Mouse (Mus musculus) lung, adult 2 months (tissue): Measurements from ENCODE around the gene Olfr657. TPM values are rescaled to one million over a fixed set of nuclear protein-coding genes. Genes with fewer than 3 reads are reported as not detected.

ENCODE experiments used
- DNase-seq: peaks from one replicate; pipeline ENCODE4 v3.0.0; 2022
- H3K4me1 ChIP-seq: fragments of 200-500 bp; 2 replicates; pipeline ENCODE4 v1.6.1; 2011; ENCODE audit warnings: low read length; ENCODE audit not compliant: control insufficient read depth, insufficient read depth
- H3K4me3 ChIP-seq: fragments of 200-500 bp; replicated peaks from 2 replicates; pipeline ENCODE3; 2011; ENCODE audit warnings: low read depth, mild to moderate bottlenecking, control low read depth, low read length; ENCODE audit errors: extremely low read depth
- CTCF ChIP-seq: fragments of 200-500 bp; IDR thresholded peaks from 2 replicates; pipeline ENCODE4 v1.5.1; 2011; ENCODE audit warnings: mild to moderate bottlenecking, low read length, control low read depth; ENCODE audit not compliant: insufficient read depth
- POLR2A ChIP-seq: fragments of 200-500 bp; IDR thresholded peaks from 2 replicates; pipeline ENCODE4 v1.6.1; 2011; ENCODE audit warnings: low read depth, mild to moderate bottlenecking, control low read depth, low read length, borderline replicate concordance; ENCODE audit errors: extremely low read depth
- WGBS: fragments of 180-500 bp; shearing (Covaris S2); methylation state at CpG from one replicate; pipeline ENCODE4 v1.1.7; 2018; 5-methylcytosine and 5-hydroxymethylcytosine counted together
- polyA plus RNA-seq: library from polyadenylated mRNA; depleted of rRNA; stranded (reverse); fragments of >200 nt; gene quantifications from 2 replicates; pipeline ENCODE4 v1.2.3, GENCODE M21; 2012; rRNA removed

Olfr657 gene
- polyA plus RNA-seq, 1 experiment, result not detected

- Histone ChIP-seq H3K4me1 (no peaks in the 10 kb centered on the region), H3K4me3 (peak within 1 kb of the TSS; percentile 17)
- TF ChIP-seq CTCF (peak; percentile 28; the same call in 1 of the 2 replicates), POLR2A (no peak)
- DNase-seq, result peak; percentile 4
- WGBS, result 22% methylated on average over 20 of the region's 22 CpGs
Measured at GRCm38 (mm10) chr7:104646841-104647482, 22.4 kb downstream of the Olfr657 start, which contains the start of gene Olfr658. TSS of gene Olfr658 (minus strand) at chr7:104647305.

GRCm38 (mm10) chr7:104666453-104666852 lies 41.9 kb downstream of the Olfr657 start, which contains the start of gene Olfr659:
TSS of gene Olfr659 (plus strand) at chr7:104666753.
- Histone ChIP-seq H3K4me1 (no peaks in the 10 kb centered on the region), H3K4me3 (no peak within 1 kb of the TSS)
- WGBS, result 79% methylated on average over 3 of the region's 3 CpGs
- TF ChIP-seq CTCF (no peak), POLR2A (no peak)
- DNase-seq, result no peak

DNA sequence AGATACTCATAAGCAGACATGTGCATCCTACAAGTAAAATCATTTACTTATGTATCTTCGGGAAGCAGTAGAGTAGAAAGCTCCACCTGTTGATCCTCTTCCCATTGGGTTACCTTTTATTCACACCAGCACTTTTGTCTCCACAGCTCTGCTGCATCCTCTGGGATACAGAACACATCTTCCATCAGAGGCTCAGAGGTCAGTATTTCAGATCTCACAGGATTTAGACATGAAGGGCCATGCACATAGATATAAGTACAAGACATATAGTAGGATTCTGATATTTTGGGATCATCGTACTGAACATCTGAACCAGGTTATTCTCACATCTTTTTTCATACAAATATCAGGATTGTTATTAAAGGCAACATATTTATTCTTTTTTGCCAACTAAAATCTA lies 61.6 kb downstream of the Olfr657 start, which contains the start of gene Olfr661:
Gene Olfr661, plus strand, starts transcription at position 301 of the 400 bp plus-strand sequence.
- Histone ChIP-seq H3K4me1 (no peaks in the 10 kb centered on the region), H3K4me3 (no peak within 1 kb of the TSS)
- WGBS, result 76% methylated on average over 2 of the region's 2 CpGs
- no peak for DNase-seq
- TF ChIP-seq POLR2A, result no peak
- no peak for TF ChIP-seq CTCF

Other genes with a start within 250 kb of the Olfr657 start
- gene Trim30c, start 224.0 kb upstream of the Olfr657 start, polyA plus RNA-seq, result not detected in 2 replicates
- 3.7 and 7.5 TPM in 2 replicates for gene Trim30a, start 159.6 kb upstream of the Olfr657 start, polyA plus RNA-seq
- 1.0 and 4.0 TPM in 2 replicates for gene Trim30d, start 116.9 kb upstream of the Olfr657 start, polyA plus RNA-seq
- gene Olfr651, start 74.7 kb upstream of the Olfr657 start, polyA plus RNA-seq, result not detected in 2 replicates
- gene Olfr652, start 63.9 kb upstream of the Olfr657 start, polyA plus RNA-seq, result not detected in 2 replicates
- not detected in 2 replicates for gene Olfr653, start 47.5 kb upstream of the Olfr657 start, polyA plus RNA-seq
- not detected in 2 replicates for gene Olfr654, start 37.8 kb upstream of the Olfr657 start, polyA plus RNA-seq
- not detected in 2 replicates for gene Olfr655, start 23.0 kb upstream of the Olfr657 start, polyA plus RNA-seq
- gene Olfr656, start 10.8 kb upstream of the Olfr657 start, polyA plus RNA-seq, result not detected in 2 replicates
- gene Olfr658, start 22.5 kb downstream of the Olfr657 start, polyA plus RNA-seq, result not detected in 2 replicates
- not detected in 2 replicates for gene Olfr659, start 42.0 kb downstream of the Olfr657 start, polyA plus RNA-seq
- gene Olfr661, start 61.7 kb downstream of the Olfr657 start, polyA plus RNA-seq, result not detected in 2 replicates
- gene Usp17le, start 152.7 kb downstream of the Olfr657 start, polyA plus RNA-seq, result not detected in 2 replicates
- gene Usp17lb, start 217.8 kb downstream of the Olfr657 start, polyA plus RNA-seq, result not detected in 2 replicates
- not detected in 2 replicates for gene Usp17la, start 232.2 kb downstream of the Olfr657 start, polyA plus RNA-seq